Mouse (Mus musculus) common myeloid progenitor, adult 5-6 weeks (primary cell): Measurements from ENCODE around the gene Pelp1. TPM values are rescaled to one million over a fixed set of nuclear protein-coding genes. Genes with fewer than 3 reads are reported as not detected.
A peak's percentile ranks its signal among the peaks of the same experiment; 100 is the strongest.
"Not testable (repeated sequence)": the region's sequence is repeated elsewhere in the genome, so short reads cannot be mapped to it uniquely, and the experiment has no call there.

ENCODE experiments used
- ATAC-seq: replicated peaks from 2 replicates; pipeline ENCODE4 v1.8.0; 2016; ENCODE audit warnings: low read depth, mild to moderate bottlenecking, moderate TSS enrichment, inconsistent platforms; ENCODE audit not compliant: poor library complexity, severe bottlenecking
- total RNA-seq: library from RNA; stranded (forward); fragments of 200-1000, 187-1606 nt; gene quantifications from 2 replicates; pipeline ENCODE4 v1.2.3, GENCODE M21; 2017

Gene Pelp1
- total RNA-seq, 1 experiment from 2014 or later, result 16.5 TPM

- no peak for ATAC-seq
Observed at GRCm38 (mm10) chr11:70431574-70431973, 21.7 kb upstream of the Pelp1 start.

GRCm38 (mm10) chr11:70426598-70426997 lies 16.8 kb upstream of the Pelp1 start:
- not testable (repeated sequence) for ATAC-seq

- ATAC-seq, result no peak
Observed at GRCm38 (mm10) chr11:70419486-70419885, 9.7 kb upstream of the Pelp1 start.

- no peak for ATAC-seq
Observed at GRCm38 (mm10) chr11:70418199-70418598, 8.4 kb upstream of the Pelp1 start.

- ATAC-seq, result 0 out of 2 replicates have a peak, but pooled peaks have one; percentile 24
Observed at GRCm38 (mm10) chr11:70413961-70414360, 4.1 kb upstream of the Pelp1 start.

GRCm38 (mm10) chr11:70412591-70412990 lies 2.8 kb upstream of the Pelp1 start:
- no peak for ATAC-seq

GRCm38 (mm10) chr11:70410297-70410643 lies 439 bp upstream of the Pelp1 start:
- peak; percentile 24; the same call in 1 of the 2 replicates for ATAC-seq

- no peak for ATAC-seq
Observed at GRCm38 (mm10) chr11:70403598-70403997, 6.2 kb downstream of the Pelp1 start.

- no peak for ATAC-seq
Observed at GRCm38 (mm10) chr11:70389421-70389820, 20.4 kb downstream of the Pelp1 start.

GRCm38 (mm10) chr11:70387436-70387835 lies 22.4 kb downstream of the Pelp1 start:
- ATAC-seq, result no peak

GRCm38 (mm10) chr11:70384136-70384535 lies 25.7 kb downstream of the Pelp1 start:
- no peak for ATAC-seq

GRCm38 (mm10) chr11:70381330-70381729 lies 28.5 kb downstream of the Pelp1 start:
- no peak for ATAC-seq

GRCm38 (mm10) chr11:70380478-70381005 lies 29.3 kb downstream of the Pelp1 start:
- ATAC-seq, result no peak

- ATAC-seq, result peak; percentile 60
Observed at GRCm38 (mm10) chr11:70376054-70376453, 33.8 kb downstream of the Pelp1 start.

GRCm38 (mm10) chr11:70374302-70374701 lies 35.5 kb downstream of the Pelp1 start:
- peak; percentile 84 for ATAC-seq

GRCm38 (mm10) chr11:70372849-70373557 lies 36.8 kb downstream of the Pelp1 start:
- ATAC-seq, result no peak

GRCm38 (mm10) chr11:70372396-70372795 lies 37.4 kb downstream of the Pelp1 start:
- ATAC-seq, result peak; percentile 66

- not testable (repeated sequence) for ATAC-seq
Observed at GRCm38 (mm10) chr11:70368626-70369025, 41.2 kb downstream of the Pelp1 start.

GRCm38 (mm10) chr11:70367701-70368100 lies 42.1 kb downstream of the Pelp1 start:
- ATAC-seq, result not testable (repeated sequence)

GRCm38 (mm10) chr11:70351868-70352267 lies 58.0 kb downstream of the Pelp1 start, which contains the start of gene Alox15:
Gene Alox15, minus strand, starts transcription at chr11:70352031.
- peak; percentile 39; the same call in 1 of the 2 replicates for ATAC-seq

- ATAC-seq, result no peak
Observed at GRCm38 (mm10) chr11:70348630-70349029, 61.2 kb downstream of the Pelp1 start.

- no peak for ATAC-seq
Observed at GRCm38 (mm10) chr11:70347861-70348260, 62.0 kb downstream of the Pelp1 start.
